Mouse (Mus musculus): ENCODE results near the gene Ybx1.

The Ybx1 gene

DNA sequence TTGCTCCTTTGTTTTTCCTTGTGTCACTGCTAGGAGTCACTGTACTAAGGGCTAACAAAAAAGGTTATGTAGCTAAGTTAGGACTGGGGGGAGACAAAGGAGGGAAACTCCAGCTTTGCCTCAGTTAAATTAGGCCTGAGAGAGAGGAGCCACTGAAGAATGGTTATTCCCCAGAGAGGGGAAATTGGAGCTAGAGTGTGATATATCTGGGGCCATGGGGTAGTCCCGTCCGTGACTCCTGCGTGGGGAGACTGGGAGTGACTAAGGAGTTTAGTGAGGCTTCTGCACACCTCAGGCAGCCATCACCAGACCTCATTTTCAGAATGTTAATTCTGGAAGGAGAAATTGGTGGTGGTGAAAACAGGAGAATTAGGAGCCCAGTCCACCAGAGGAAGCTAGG is 60.1 kb downstream of the Ybx1 start:
- DNase-seq (ENCODE audit: low spot score in 2 of 2), result no peak

GRCm38 (mm10) chr4:119233256-119233901 is 61.0 kb downstream of the Ybx1 start:
- DNase-seq (ENCODE audit: low spot score in 2 of 2), result peak; percentile 77 to 84

GRCm38 (mm10) chr4:119232410-119233255 is 61.8 kb downstream of the Ybx1 start, which contains the start of the genes AU022252 and P3h1:
Gene AU022252, minus strand, starts transcription at chr4:119232712.
Gene P3h1, plus strand, starts transcription at chr4:119232915.
- DNase-seq (ENCODE audit: low spot score in 2 of 2), result peak; percentile 99
